Mouse (Mus musculus) frontal cortex, postnatal 36 days (tissue): Measurements from ENCODE around the gene Fhl1.

Experiments used
- DNase-seq, 2 experiments: peaks; one replicate each; pipeline ENCODE4 v3.0.0; 2022; ENCODE audit warnings: low spot score in 2 of 2

Gene Fhl1

GRCm38 (mm10) chrX:56752144-56752543, 20.6 kb downstream of the Fhl1 start:
- DNase-seq: peak in 1 of 2 experiments; percentile 2

DNA sequence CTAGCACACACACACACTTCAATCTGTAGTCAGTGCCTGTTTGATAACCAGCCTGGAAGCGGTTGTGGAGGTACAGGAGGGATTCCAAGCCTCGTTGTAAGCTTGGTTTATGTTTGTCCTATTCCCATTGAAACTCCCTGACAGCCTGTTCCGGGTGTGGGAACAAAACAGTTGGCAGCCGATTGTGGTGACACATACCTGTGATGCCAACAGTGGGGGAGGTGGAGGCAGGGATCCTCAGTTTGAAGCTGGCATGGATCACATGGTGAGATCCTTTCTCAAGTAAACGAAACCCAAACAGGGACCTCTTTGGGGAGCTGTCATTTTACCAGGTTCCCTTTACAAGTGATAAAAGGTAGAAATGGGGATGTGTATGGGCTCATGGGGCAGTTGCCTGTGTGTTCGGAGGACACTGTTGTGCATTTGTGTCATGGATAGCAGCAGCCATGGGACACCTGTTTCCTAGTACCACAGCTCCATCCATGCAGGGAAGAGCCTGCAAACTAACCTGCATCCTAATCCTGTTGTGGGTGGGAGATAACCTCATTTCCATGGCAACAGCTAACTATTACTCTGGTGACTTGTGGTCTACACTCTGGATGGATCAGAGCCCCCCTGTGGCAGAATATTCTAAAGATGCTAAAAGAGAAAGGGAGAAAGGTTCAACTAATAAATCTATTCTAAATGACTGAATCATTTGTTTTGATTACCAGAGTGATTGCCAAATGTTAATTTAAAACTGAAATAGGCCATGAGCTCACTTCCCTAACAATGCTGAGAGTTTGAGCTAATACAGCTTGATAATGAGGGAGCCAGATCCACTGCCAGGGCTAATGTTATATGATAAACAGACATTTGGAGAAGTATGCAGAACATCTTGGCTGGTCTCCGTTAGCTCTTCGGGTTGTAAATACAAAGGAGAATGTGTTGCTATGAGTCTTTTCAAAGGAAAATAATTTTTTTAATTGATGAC, 22.0 kb downstream of the Fhl1 start:
- peak; percentile 5 to 6 for DNase-seq

DNA sequence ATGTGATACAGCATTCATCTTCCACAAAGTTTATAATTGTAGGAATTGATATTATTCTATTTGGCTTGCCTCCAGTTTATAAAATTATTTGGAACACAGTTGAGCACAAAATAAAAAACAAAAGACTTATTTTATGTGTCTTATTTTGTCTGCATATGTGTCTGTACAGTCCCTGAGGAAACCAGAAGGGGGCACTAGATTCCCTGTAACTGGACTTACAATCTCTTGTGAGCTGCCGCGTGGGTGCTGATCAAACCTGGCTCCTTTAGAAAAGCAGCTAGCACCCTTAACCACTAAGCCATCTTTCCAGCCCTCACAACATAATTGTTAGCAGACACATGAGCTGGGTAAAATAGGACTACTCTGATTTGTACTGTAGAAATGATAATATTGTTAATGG, 24.1 kb downstream of the Fhl1 start:
- DNase-seq: peak in 1 of 2 experiments; percentile 13

DNA sequence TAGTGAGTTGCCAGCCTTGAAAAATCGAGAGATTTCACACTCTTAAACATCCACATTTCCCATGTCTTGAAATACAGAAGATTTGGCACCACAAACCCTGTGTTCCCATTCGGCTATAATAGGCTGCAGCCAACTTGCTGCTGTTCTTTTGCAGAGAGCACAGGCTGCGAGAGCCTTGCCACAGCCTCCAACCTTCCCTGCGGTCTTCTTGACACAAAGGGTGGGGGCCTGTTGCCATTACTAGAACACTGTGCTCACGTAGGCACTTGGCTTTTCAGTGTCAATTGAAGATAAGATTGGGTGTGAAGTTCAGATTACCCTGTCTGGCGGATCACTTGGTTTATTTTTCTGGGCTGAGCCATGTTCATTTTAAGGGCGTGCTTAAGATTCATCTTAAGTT, 24.8 kb downstream of the Fhl1 start:
- DNase-seq: no peak

DNA sequence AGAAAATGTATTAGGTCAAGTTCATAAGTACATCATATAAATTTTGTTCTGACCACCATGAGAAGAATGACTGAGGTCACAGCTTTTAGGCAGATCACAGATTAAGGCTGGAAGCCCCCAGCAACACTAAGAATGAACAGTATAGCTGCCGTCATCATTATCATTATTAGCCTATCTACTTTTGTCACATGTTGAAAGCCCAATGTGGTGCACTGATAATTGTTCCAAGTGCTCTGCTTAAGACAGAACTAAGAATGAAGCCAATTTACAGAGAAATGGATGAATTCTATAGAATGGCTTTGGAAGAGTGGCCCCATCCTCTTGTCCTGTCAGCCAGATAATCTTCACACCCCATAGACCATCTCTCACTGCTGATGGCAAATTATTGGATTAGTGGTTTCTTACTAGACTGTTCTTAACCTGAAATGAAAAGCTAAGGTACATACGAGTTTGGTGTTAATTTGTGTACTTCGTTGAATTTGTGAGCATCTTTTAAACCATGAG, 28.7 kb downstream of the Fhl1 start:
- DNase-seq: no peak

DNA sequence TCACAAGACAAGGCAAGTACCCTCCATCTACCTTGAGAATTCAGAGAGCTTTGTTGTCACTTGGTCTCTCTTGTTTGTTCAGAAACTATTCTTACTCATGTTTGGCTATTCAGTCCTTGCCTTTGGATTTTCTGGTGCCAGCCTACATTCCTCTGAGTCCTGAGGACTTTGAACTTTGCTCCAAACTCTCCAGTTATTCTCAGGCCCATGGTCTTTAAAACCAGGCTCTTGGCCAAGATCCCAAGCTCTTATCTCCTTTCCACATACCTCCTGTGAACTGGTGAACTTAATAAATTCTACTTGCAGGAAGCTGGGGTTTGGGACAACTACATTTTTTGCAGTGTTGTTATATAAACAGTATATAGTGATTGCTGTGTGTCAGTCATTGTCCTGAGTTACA, 38.3 kb downstream of the Fhl1 start:
- DNase-seq: no peak

DNA sequence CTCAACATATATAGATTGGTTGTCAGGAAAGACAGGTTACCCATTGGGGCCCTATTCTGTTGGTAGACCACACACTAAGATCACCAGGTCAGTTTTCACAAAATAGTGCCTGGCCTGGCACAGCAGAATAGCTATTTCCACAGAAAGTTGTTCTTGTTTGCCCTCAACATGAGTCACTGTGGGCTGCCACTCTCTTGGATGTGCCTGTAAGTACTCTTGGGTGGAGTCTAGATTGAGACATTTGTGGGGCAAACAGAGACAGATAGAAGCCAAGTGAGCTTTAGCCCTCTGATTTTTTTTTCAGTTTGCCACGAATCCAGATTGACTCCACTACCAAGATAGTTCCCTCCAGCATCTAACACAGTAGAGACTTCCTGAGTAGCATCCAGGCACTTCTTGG, 40.2 kb downstream of the Fhl1 start:
- DNase-seq: no peak

- DNase-seq: no peak
Measured at GRCm38 (mm10) chrX:56773329-56773728, 41.7 kb downstream of the Fhl1 start.

DNA sequence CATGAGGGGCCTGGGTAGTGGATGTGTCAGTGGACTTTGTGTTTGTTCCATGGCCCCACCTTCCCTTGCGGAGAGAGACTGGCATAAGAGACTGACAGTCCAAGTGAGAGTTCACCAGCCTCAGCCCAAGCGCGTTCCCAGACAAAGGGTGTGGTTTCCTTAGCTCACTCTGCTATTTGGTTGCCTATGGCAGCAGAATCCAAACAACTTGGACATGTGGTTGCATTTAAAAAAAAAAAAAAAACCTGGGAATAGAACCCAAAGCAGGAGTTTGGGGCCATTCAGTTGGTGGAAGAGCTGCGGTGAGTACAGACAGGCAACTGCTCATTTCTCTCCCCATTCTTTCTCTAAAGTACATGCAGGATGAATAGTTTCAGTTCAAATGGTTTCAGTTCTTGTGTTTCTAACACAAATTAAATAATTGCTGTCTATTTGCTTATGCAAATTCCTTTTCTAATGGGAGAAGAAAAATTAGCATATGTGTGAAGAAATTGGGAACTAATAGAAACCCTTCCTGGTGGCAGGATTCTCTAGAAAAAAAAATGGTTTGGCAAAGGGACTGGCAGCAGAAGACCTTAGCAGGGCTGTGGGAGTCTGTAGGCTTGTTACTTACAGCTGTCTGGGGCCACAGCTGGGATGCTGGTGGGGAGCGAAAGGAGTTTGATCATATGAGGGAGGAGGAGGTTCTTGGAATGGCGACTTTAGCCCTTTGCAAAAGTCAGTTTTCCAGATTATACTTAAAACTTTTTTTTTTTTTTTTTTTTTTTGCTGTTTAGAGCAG, 54.9 kb downstream of the Fhl1 start:
- no peak for DNase-seq

- DNase-seq: no peak
Measured at GRCm38 (mm10) chrX:56787486-56787885, 55.9 kb downstream of the Fhl1 start.

DNA sequence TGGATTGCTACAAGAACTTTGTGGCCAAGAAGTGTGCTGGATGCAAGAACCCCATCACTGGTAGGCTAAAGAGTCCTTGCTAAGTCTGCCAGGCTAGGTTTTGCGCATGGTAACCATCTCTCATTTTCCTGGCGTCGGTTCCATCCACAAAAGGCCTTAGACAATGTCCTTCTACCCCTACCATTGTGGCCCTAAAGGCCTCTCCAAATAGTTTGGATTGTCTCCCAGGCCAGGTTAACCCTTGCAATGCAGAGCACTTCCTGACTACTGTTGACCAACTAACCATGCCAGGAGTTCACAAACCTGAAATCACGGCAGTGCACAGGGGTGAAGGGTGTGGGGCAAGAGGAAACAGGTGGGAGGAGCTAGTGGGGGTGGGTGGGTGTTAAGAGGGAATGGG, 59.0 kb downstream of the Fhl1 start:
- no peak for DNase-seq

- DNase-seq: peak; percentile 15 to 40
Measured at GRCm38 (mm10) chrX:56791268-56791667, 59.7 kb downstream of the Fhl1 start.

DNA sequence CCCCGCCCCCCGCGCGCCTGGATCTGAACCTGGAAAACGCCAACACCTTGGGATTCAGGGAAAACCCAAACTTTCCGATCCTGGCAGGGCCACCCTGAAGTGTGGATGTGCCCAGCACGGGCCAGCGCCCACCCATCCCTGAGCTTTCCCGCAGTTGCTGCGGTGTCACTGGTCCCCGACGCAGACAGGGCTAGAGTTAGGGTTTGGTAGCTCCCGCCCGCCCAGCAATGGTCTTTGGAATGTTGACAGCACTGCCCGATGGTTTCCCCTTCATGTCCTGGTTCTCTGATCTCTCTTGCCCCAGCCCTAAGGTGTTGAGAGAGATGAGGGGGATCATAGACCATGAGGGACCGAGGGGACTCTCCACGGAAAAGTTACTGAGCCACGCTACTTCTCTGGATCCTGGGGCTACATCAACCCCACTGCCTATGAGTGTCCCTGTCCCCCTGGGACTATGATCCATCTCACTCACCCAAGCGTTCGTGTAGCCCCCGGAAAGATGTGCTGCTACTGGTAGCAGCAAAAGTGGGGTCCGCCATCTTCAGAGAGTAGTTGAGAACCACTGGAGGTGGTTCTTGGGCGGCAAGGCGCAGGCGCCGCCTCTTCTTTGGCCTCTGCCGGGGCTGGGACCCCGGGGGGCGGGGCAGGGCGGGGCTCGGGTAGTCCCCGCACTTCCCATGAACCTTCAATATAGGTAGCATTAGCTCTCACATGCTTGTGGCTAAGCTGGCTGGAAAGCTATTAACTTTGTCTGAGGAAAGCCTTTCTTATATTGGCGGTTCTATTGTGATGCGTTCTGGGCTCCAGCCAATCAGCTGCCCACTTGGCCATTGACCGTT, 90.4 kb downstream of the Fhl1 start, which contains the start of gene Map7d3:
Gene Map7d3, minus strand, starts transcription at position 562 of the 839 bp plus-strand sequence.
- no peak for DNase-seq

DNA sequence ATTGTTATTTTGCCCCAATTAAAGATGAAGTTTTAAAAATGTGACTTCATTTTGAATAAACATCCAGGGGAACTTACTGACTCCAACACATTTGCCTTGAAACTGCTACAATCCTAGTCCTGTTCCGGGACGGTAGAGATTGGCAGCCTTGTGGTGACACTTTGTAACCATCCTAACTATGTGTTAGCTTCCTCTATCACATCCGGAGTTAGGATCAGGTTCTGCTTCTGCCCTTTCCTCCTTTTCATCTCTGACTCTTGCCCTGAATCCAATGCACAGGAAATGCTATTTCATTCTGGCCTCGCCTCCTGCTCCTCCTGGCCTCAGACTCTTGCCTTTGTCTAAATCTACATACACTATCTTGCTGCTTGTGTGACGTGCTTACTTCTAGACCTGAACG, 95.9 kb downstream of the Fhl1 start:
- DNase-seq: no peak

DNA sequence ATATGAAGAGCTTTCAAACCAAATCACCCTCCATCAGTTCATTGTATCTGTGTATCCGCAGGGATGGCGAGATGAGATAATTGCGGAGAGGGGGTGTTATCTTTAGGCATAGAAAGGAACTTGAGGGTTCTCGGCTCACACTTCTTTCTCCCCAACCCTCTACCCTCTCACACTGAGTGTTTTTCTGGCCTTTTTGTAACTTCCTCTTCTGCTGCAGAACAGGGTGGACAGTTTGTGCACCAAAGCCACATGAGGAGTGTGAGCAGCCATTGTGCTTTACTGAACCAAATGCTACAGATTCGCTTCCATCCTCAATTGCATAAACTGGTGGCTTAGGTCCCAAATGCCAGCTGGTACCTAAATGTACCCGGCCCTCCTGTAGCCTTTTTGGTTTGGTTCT, 104.3 kb downstream of the Fhl1 start:
- no peak for DNase-seq

DNA sequence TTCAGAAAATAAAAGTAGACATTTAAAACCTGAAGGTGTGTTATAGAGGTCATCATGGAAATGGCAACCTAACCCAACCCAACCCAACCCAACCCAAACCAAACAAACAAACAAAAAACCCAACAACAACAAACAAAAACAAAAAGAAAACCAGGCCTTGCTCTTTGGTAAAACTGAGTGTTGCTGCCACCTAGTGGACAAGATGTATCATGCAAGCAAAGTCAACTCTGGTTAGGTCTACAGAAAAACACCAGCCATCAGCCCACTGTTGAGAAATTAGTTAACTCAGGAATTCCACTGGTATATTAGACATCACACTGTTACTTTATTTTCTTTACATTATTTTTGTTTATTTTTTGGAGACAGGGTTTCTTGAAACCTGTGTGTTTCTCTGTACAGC, 107.8 kb downstream of the Fhl1 start:
- peak; percentile 2 to 13 for DNase-seq

GRCm38 (mm10) chrX:56841255-56841654, 109.7 kb downstream of the Fhl1 start:
- DNase-seq: no peak
